Mouse (Mus musculus): ENCODE measurements around the gene Spen.

GRCm38 (mm10) chr4:141562281-141562680, 23.9 kb upstream of the Spen start:
- TF ChIP-seq CTCF (IDR thresholded peaks at IDR 0.05; ENCODE audit: low read depth, low read length): no peak
- no peak for TF ChIP-seq POLR2A (IDR thresholded peaks at IDR 0.05; ENCODE audit: borderline replicate concordance, low read depth, low read length)
